Mouse (Mus musculus): ENCODE data around the gene Gap43.

GRCm38 (mm10) chr16:42332321-42332720 lies 8.1 kb downstream of the Gap43 start:
- no peak for TF ChIP-seq CTCF (IDR thresholded peaks at IDR 0.05; ENCODE audit: borderline replicate concordance, extremely low read depth, insufficient read depth, insufficient read length)
- TF ChIP-seq POLR2A (IDR thresholded peaks at IDR 0.05; ENCODE audit: borderline replicate concordance, extremely low read depth, insufficient read depth, insufficient read length, poor library complexity, severe bottlenecking), result no peak
